In genomic region chr6:128361901-128362300, GRCm38 (mm10) we compare ENCODE assay signal across 8 mouse cellular contexts. TPM values are rescaled to one million over a fixed set of nuclear protein-coding genes. Genes with fewer than 3 reads are reported as not detected.
DNase-seq lines count a peak whose midpoint lies in the region; ATAC-seq and TF ChIP-seq lines count a peak whose summit lies in the region.

No protein-coding gene starts in this region.

- peaks cover 39% of the 10 kb centered on the region for H3K36me3 ChIP-seq in kidney, embryonic 15.5 days
- H3K36me3 ChIP-seq in hindbrain, embryonic 15.5 days, result peaks cover 11% of the 10 kb centered on the region; the same call in 1 of the 2 replicates
- peaks cover 15% of the 10 kb centered on the region for H3K36me3 ChIP-seq in midbrain, embryonic 14.5 days (ENCODE audit: control insufficient read depth, insufficient read depth, low read length)

- DNase-seq in kidney, postnatal 14 days, result no peak
- DNase-seq in brain, embryonic 14.5 days (ENCODE audit: low read depth), result peak; percentile 49
- no peak for DNase-seq in midbrain, embryonic 14.5 days
- no peak for DNase-seq in urinary bladder, postnatal 4 days (ENCODE audit: low spot score in 2 of 2)
- no peak for DNase-seq in spleen, postnatal 14 days (ENCODE audit: low spot score in 2 of 2)
- no peak for DNase-seq in lung, postnatal 36 days

- peak overlapping the region; percentile 92 for H3K9ac ChIP-seq in kidney, embryonic 15.5 days
- H3K9ac ChIP-seq in hindbrain, embryonic 15.5 days, result peak overlapping the region; percentile 69
- peak overlapping the region; percentile 80 for H3K9ac ChIP-seq in midbrain, embryonic 14.5 days (replicated peaks; ENCODE audit: low read length)

- WGBS in kidney, embryonic 15.5 days, result 18% methylated on average over 9 of the region's 9 CpGs
- 11% methylated on average over 9 of the region's 9 CpGs for WGBS in hindbrain, embryonic 15.5 days
- WGBS in midbrain, embryonic 14.5 days, result 12% methylated on average over 9 of the region's 9 CpGs

- peak overlapping the region; percentile 88 for H3K4me2 ChIP-seq in kidney, embryonic 15.5 days
- peak overlapping the region; percentile 99 for H3K4me2 ChIP-seq in hindbrain, embryonic 15.5 days
- H3K4me2 ChIP-seq in midbrain, embryonic 14.5 days (ENCODE audit: low read length), result peak overlapping the region; percentile 99

- H3K27ac ChIP-seq in kidney, embryonic 15.5 days, result peak overlapping the region; percentile 97
- peak overlapping the region; percentile 90 for H3K27ac ChIP-seq in hindbrain, embryonic 15.5 days (replicated peaks)
- peak overlapping the region; percentile 89 for H3K27ac ChIP-seq in midbrain, embryonic 14.5 days (replicated peaks; ENCODE audit: low read depth, low read length)

- no peaks in the 10 kb centered on the region for H3K27me3 ChIP-seq in kidney, embryonic 15.5 days
- no peaks in the 10 kb centered on the region for H3K27me3 ChIP-seq in hindbrain, embryonic 15.5 days
- H3K27me3 ChIP-seq in midbrain, embryonic 14.5 days (ENCODE audit: control insufficient read depth, insufficient read depth, low read length), result no peaks in the 10 kb centered on the region

- no peak for ATAC-seq in kidney, embryonic 15.5 days (replicated peaks; ENCODE audit: low FRiP score)
- ATAC-seq in hindbrain, embryonic 15.5 days (ENCODE audit: low FRiP score, low read depth), result no peak
- ATAC-seq in midbrain, embryonic 14.5 days (ENCODE audit: low FRiP score, low TSS enrichment), result 0 out of 2 replicates have a peak, but pooled peaks have one; percentile 7

- no peaks in the 10 kb centered on the region for H3K9me3 ChIP-seq in kidney, embryonic 15.5 days (replicated peaks)
- H3K9me3 ChIP-seq in hindbrain, embryonic 15.5 days, result no peaks in the 10 kb centered on the region
- H3K9me3 ChIP-seq in midbrain, embryonic 14.5 days (ENCODE audit: control insufficient read depth, low read length), result no peaks in the 10 kb centered on the region

- H3K4me1 ChIP-seq in kidney, embryonic 15.5 days, result peaks cover 35% of the 10 kb centered on the region
- peaks cover 35% of the 10 kb centered on the region for H3K4me1 ChIP-seq in hindbrain, embryonic 15.5 days (replicated peaks)
- H3K4me1 ChIP-seq in midbrain, embryonic 14.5 days (ENCODE audit: control insufficient read depth, insufficient read depth, low read length), result peaks cover 12% of the 10 kb centered on the region

- TF ChIP-seq POLR2A in brain, embryonic 14.5 days (IDR thresholded peaks at IDR 0.05; ENCODE audit: borderline replicate concordance, extremely low read depth, insufficient read depth, insufficient read length, poor library complexity, severe bottlenecking), result no peak

- no peak for TF ChIP-seq CTCF in brain, embryonic 14.5 days (IDR thresholded peaks at IDR 0.05; ENCODE audit: borderline replicate concordance, extremely low read depth, insufficient read depth, insufficient read length)

- H3K4me3 ChIP-seq in kidney, embryonic 15.5 days (replicated peaks), result peak overlapping the region; percentile 99
- peak overlapping the region; percentile 66 for H3K4me3 ChIP-seq in hindbrain, embryonic 15.5 days
- H3K4me3 ChIP-seq in midbrain, embryonic 14.5 days (replicated peaks; ENCODE audit: low read depth, low read length), result peak overlapping the region; percentile 74

RNA-seq across cellular contexts. Expression of gene Rhno1, which starts 0.8 kb away (rescaled TPM):
- 122 TPM in 2 replicates for polyA plus RNA-seq in kidney, embryonic 15.5 days (2015; fragmentation: Nextera tagmentation; extraction: Ambion mirVana)
- 35.0 and 43.8 TPM in 2 replicates for polyA plus RNA-seq in brain, embryonic 14.5 days (2012; rRNA removed)
- polyA plus RNA-seq in hindbrain, embryonic 15.5 days (2015; fragmentation: Nextera tagmentation; extraction: Ambion mirVana), result 80.7 and 83.5 TPM in 2 replicates
- 93.8 and 101 TPM in 2 replicates for polyA plus RNA-seq in midbrain, embryonic 14.5 days (2014; fragmentation: Nextera tagmentation; extraction: Ambion mirVana)

RNA-seq across cellular contexts. Expression of gene Foxm1, which starts 0.9 kb away (rescaled TPM):
- 33.7 and 36.4 TPM in 2 replicates for polyA plus RNA-seq in kidney, embryonic 15.5 days (2015; fragmentation: Nextera tagmentation; extraction: Ambion mirVana)
- polyA plus RNA-seq in brain, embryonic 14.5 days (2012; rRNA removed), result 38.3 and 70.8 TPM in 2 replicates
- polyA plus RNA-seq in hindbrain, embryonic 15.5 days (2015; fragmentation: Nextera tagmentation; extraction: Ambion mirVana), result 9.0 and 10.5 TPM in 2 replicates
- polyA plus RNA-seq in midbrain, embryonic 14.5 days (2014; fragmentation: Nextera tagmentation; extraction: Ambion mirVana), result 5.5 and 9.8 TPM in 2 replicates

RNA-seq across cellular contexts. Expression of gene Tulp3, which starts 6.2 kb away (rescaled TPM):
- 23.1 and 26.5 TPM in 2 replicates for polyA plus RNA-seq in kidney, embryonic 15.5 days (2015; fragmentation: Nextera tagmentation; extraction: Ambion mirVana)
- 38.4 and 39.0 TPM in 2 replicates for polyA plus RNA-seq in brain, embryonic 14.5 days (2012; rRNA removed)
- polyA plus RNA-seq in hindbrain, embryonic 15.5 days (2015; fragmentation: Nextera tagmentation; extraction: Ambion mirVana), result 15.9 and 16.5 TPM in 2 replicates
- polyA plus RNA-seq in midbrain, embryonic 14.5 days (2014; fragmentation: Nextera tagmentation; extraction: Ambion mirVana), result 11.5 and 13.8 TPM in 2 replicates

RNA-seq across cellular contexts. Expression of gene Tex52, which starts 13.4 kb away (rescaled TPM):
- polyA plus RNA-seq in kidney, embryonic 15.5 days (2015; fragmentation: Nextera tagmentation; extraction: Ambion mirVana), result 0.26 and 0.44 TPM in 2 replicates
- polyA plus RNA-seq in brain, embryonic 14.5 days (2012; rRNA removed), result 1.1 and 1.2 TPM in 2 replicates
- polyA plus RNA-seq in hindbrain, embryonic 15.5 days (2015; fragmentation: Nextera tagmentation; extraction: Ambion mirVana), result 0.26 and 0.39 TPM in 2 replicates
- 0.59 and 1.0 TPM in 2 replicates for polyA plus RNA-seq in midbrain, embryonic 14.5 days (2014; fragmentation: Nextera tagmentation; extraction: Ambion mirVana)

RNA-seq across cellular contexts. Expression of gene Gm44596, which starts 13.4 kb away (rescaled TPM):
- polyA plus RNA-seq in kidney, embryonic 15.5 days (2015; fragmentation: Nextera tagmentation; extraction: Ambion mirVana), result not detected in 2 replicates
- not detected in 2 replicates for polyA plus RNA-seq in brain, embryonic 14.5 days (2012; rRNA removed)
- polyA plus RNA-seq in hindbrain, embryonic 15.5 days (2015; fragmentation: Nextera tagmentation; extraction: Ambion mirVana), result not detected in 2 replicates
- not detected in 2 replicates for polyA plus RNA-seq in midbrain, embryonic 14.5 days (2014; fragmentation: Nextera tagmentation; extraction: Ambion mirVana)
